13 mouse cellular contexts compared by ENCODE assay signal in genomic region chr10:111387869-111388538, GRCm38 (mm10).
A peak's percentile ranks its signal among the peaks of the same experiment; 100 is the strongest.
DNase-seq lines count a peak whose midpoint lies in the region; ATAC-seq and TF ChIP-seq lines count a peak whose summit lies in the region.
"Had no signal": no experiment of that assay in that cellular context is flagged by ENCODE, and none has a peak within 500 bp of the region (broad histone marks: within the 10 kb centered on the region; RNA-seq: fewer than 3 reads in every experiment).

No protein-coding gene starts in this region.

- no peak for TF ChIP-seq CTCF in brain, embryonic 14.5 days (IDR thresholded peaks at IDR 0.05; ENCODE audit: borderline replicate concordance, extremely low read depth, insufficient read depth, insufficient read length)

- H3K4me2 ChIP-seq in forebrain, embryonic 16.5 days (ENCODE audit: low read length): peak overlapping the region; percentile 35
- peak overlapping the region; percentile 42 for H3K4me2 ChIP-seq in midbrain, embryonic 12.5 days (replicated peaks)
- no peak overlapping the region for H3K4me2 ChIP-seq in kidney, embryonic 16.5 days (replicated peaks; ENCODE audit: low read depth, low read length)
- H3K4me2 ChIP-seq: heart, embryonic 13.5 days had no signal

- peak; percentile 46; the same call in 1 of the 2 replicates for ATAC-seq in forebrain, embryonic 16.5 days
- ATAC-seq in midbrain, embryonic 12.5 days (ENCODE audit: low FRiP score, low read depth): peak; percentile 83
- ATAC-seq in kidney, embryonic 16.5 days (ENCODE audit: low FRiP score, low TSS enrichment): no peak
- ATAC-seq: Patski had no signal

- no peaks in the 10 kb centered on the region for H3K27me3 ChIP-seq in embryonic facial prominence, embryonic 10.5 days (replicated peaks; ENCODE audit: low read depth, poor library complexity, severe bottlenecking)
- no peaks in the 10 kb centered on the region for H3K27me3 ChIP-seq in forebrain, embryonic 16.5 days (replicated peaks; ENCODE audit: control insufficient read depth, insufficient read depth, low read length)
- H3K27me3 ChIP-seq in midbrain, embryonic 12.5 days: no peaks in the 10 kb centered on the region
- no peaks in the 10 kb centered on the region for H3K27me3 ChIP-seq in kidney, embryonic 16.5 days (ENCODE audit: insufficient read depth, low read length)
- H3K27me3 ChIP-seq: heart, embryonic 13.5 days; Patski had no signal

- no peak for TF ChIP-seq POLR2A in brain, embryonic 14.5 days (IDR thresholded peaks at IDR 0.05; ENCODE audit: borderline replicate concordance, extremely low read depth, insufficient read depth, insufficient read length, poor library complexity, severe bottlenecking)

- 0 out of 2 replicates have a peak overlapping the region, but pooled peaks have one; percentile 28 for H3K4me3 ChIP-seq in embryonic facial prominence, embryonic 10.5 days
- peak overlapping the region; percentile 12 for H3K4me3 ChIP-seq in forebrain, embryonic 16.5 days (replicated peaks; ENCODE audit: low read length)
- 0 out of 2 replicates have a peak overlapping the region, but pooled peaks have one; percentile 19 for H3K4me3 ChIP-seq in midbrain, embryonic 12.5 days
- no peak overlapping the region for H3K4me3 ChIP-seq in kidney, embryonic 16.5 days (ENCODE audit: low read length)
- H3K4me3 ChIP-seq: gastrocnemius, adult 2 months; heart, embryonic 13.5 days had no signal

- H3K9me3 ChIP-seq in embryonic facial prominence, embryonic 10.5 days: no peaks in the 10 kb centered on the region
- no peaks in the 10 kb centered on the region for H3K9me3 ChIP-seq in forebrain, embryonic 16.5 days (ENCODE audit: control insufficient read depth, low read length)
- no peaks in the 10 kb centered on the region for H3K9me3 ChIP-seq in midbrain, embryonic 12.5 days
- no peaks in the 10 kb centered on the region for H3K9me3 ChIP-seq in kidney, embryonic 16.5 days (ENCODE audit: low read length)
- H3K9me3 ChIP-seq: heart, embryonic 13.5 days had no signal

- no peak overlapping the region for H3K27ac ChIP-seq in embryonic facial prominence, embryonic 10.5 days (replicated peaks)
- H3K27ac ChIP-seq in forebrain, embryonic 16.5 days (ENCODE audit: low read length): no peak overlapping the region
- H3K27ac ChIP-seq in midbrain, embryonic 12.5 days (replicated peaks): no peak overlapping the region
- H3K27ac ChIP-seq in kidney, embryonic 16.5 days (ENCODE audit: low read length): no peak overlapping the region
- H3K27ac ChIP-seq: gastrocnemius, adult 2 months; heart, embryonic 13.5 days had no signal

- no peaks in the 10 kb centered on the region for H3K36me3 ChIP-seq in embryonic facial prominence, embryonic 10.5 days (replicated peaks)
- H3K36me3 ChIP-seq in forebrain, embryonic 16.5 days (ENCODE audit: control insufficient read depth, insufficient read depth): no peaks in the 10 kb centered on the region
- H3K36me3 ChIP-seq in midbrain, embryonic 12.5 days: no peaks in the 10 kb centered on the region
- H3K36me3 ChIP-seq in kidney, embryonic 16.5 days (ENCODE audit: insufficient read depth, low read length): no peaks in the 10 kb centered on the region
- H3K36me3 ChIP-seq: heart, embryonic 13.5 days had no signal

- H3K9ac ChIP-seq in forebrain, embryonic 16.5 days (replicated peaks; ENCODE audit: low read depth, low read length): no peak overlapping the region
- H3K9ac ChIP-seq in midbrain, embryonic 12.5 days (replicated peaks): no peak overlapping the region
- no peak overlapping the region for H3K9ac ChIP-seq in kidney, embryonic 16.5 days (replicated peaks; ENCODE audit: low read length)
- H3K9ac ChIP-seq: heart, embryonic 13.5 days had no signal

- peaks cover 17% of the 10 kb centered on the region for H3K4me1 ChIP-seq in embryonic facial prominence, embryonic 10.5 days
- H3K4me1 ChIP-seq in forebrain, embryonic 16.5 days (replicated peaks; ENCODE audit: control insufficient read depth, insufficient read depth, low read length): peaks cover 10% of the 10 kb centered on the region
- peaks cover 17% of the 10 kb centered on the region for H3K4me1 ChIP-seq in midbrain, embryonic 12.5 days
- H3K4me1 ChIP-seq in kidney, embryonic 16.5 days (ENCODE audit: insufficient read depth, low read length): no peaks in the 10 kb centered on the region

- 33% methylated on average over 18 of the region's 18 CpGs for WGBS in embryonic facial prominence, embryonic 10.5 days
- 36% methylated on average over 18 of the region's 18 CpGs for WGBS in forebrain, embryonic 16.5 days
- 31% methylated on average over 18 of the region's 18 CpGs for WGBS in midbrain, embryonic 12.5 days
- 64% methylated on average over 18 of the region's 18 CpGs for WGBS in kidney, embryonic 16.5 days

- peak; percentile 64 for DNase-seq in brain, embryonic 14.5 days (ENCODE audit: low read depth)
- peak; percentile 32 for DNase-seq in embryonic facial prominence, embryonic 10.5 days (ENCODE audit: low spot score)
- DNase-seq in frontal cortex, adult 2 months (ENCODE audit: extremely low spot score in 1 of 2, low spot score in 1 of 2): no peak
- no peak for DNase-seq in right cerebral cortex, postnatal 36 days (ENCODE audit: low spot score in 2 of 2)
- DNase-seq: adrenal gland, postnatal 10 days; gastrocnemius, adult 2 months; kidney, postnatal 36 days; lung, postnatal 10 days had no signal

Comparison
In these comparisons a context has a peak if more than half of its experiments do, and no peak if none do; other contexts are left out.
1. DNase-seq: peak in brain, embryonic 14.5 days (single experiment) and embryonic facial prominence, embryonic 10.5 days (single experiment); none in frontal cortex, adult 2 months (0 of 2) and right cerebral cortex, postnatal 36 days (0 of 2).